Mouse (Mus musculus): ENCODE measurements at regions not wholly inside any gene's neighbourhood (a gene's known extent, or its start where the extent isn't known, plus 50 kb on each side); places are given as distances from the start of the nearest gene placed in this dataset.

GRCm38 (mm10) chr2:75588572-75588971 is 70.5 kb upstream of the Hnrnpa3 start:
- peak; percentile 29 to 57 for DNase-seq

GRCm38 (mm10) chr2:75589452-75589851 is 69.6 kb upstream of the Hnrnpa3 start:
- no peak for DNase-seq

- DNase-seq = peak; percentile 91 to 93
Observed at GRCm38 (mm10) chr2:75590175-75590574, 68.9 kb upstream of the Hnrnpa3 start.

- no peak for DNase-seq
Observed at GRCm38 (mm10) chr2:75600511-75600910, 58.5 kb upstream of the Hnrnpa3 start.

- DNase-seq = peak; percentile 35 to 70
Observed at GRCm38 (mm10) chr2:75603175-75603871, 55.7 kb upstream of the Hnrnpa3 start.

- peak; percentile 51 to 60 for DNase-seq
Observed at GRCm38 (mm10) chr2:75605634-75606033, 53.4 kb upstream of the Hnrnpa3 start.

- DNase-seq = no peak
Observed at GRCm38 (mm10) chr2:75607010-75607915, 51.8 kb upstream of the Hnrnpa3 start.

GRCm38 (mm10) chr2:75607958-75608357 is 51.1 kb upstream of the Hnrnpa3 start:
- no peak for DNase-seq

GRCm38 (mm10) chr2:75608482-75608881 is 50.6 kb upstream of the Hnrnpa3 start:
- DNase-seq = peak; percentile 62 to 71

GRCm38 (mm10) chr2:75609150-75609946 is 49.7 kb upstream of the Hnrnpa3 start:
- DNase-seq = peak; percentile 61 to 63
